Mouse (Mus musculus) activated CD4-positive, CD25-positive, alpha-beta regulatory T cell, adult 9 weeks (primary cell): ENCODE measurements around the gene Donson. TPM values are rescaled to one million over a fixed set of nuclear protein-coding genes. Genes with fewer than 3 reads are reported as not detected.

Experiments
- polyA plus RNA-seq: library from polyadenylated mRNA; unstranded; fragments of 100-300 nt; shearing (Covaris generic); gene quantifications from one replicate; pipeline ENCODE4 v1.2.1, GENCODE M21; 2017

The Donson gene
- 9.5 TPM for polyA plus RNA-seq

GRCm38 (mm10) chr16:91688619-91689334, at the start of gene Donson:
Gene Donson (minus strand): TSS chr16:91688770.

GRCm38 (mm10) chr16:91729066-91729482, 40.5 kb upstream of the Donson start, which contains the start of gene Itsn1:
Gene Itsn1 (plus strand): TSS chr16:91729281.

GRCm38 (mm10) chr16:91728123-91729065, 39.8 kb upstream of the Donson start, which contains the start of gene Cryzl1:
Gene Cryzl1 (minus strand): TSS chr16:91728975.

GRCm38 (mm10) chr16:91647461-91648219, 40.9 kb downstream of the Donson start, which contains the start of gene Son:
Gene Son (plus strand): TSS chr16:91647506.

GRCm38 (mm10) chr16:91646681-91647419, 41.7 kb downstream of the Donson start, which contains the start of gene Gart:
Gene Gart (minus strand): TSS chr16:91646952.

Other genes with a start within 250 kb of the Donson start
- gene Ifnar1, start 203.5 kb downstream of the Donson start, polyA plus RNA-seq: 194 TPM
- 14.8 TPM for gene Ifngr2, start 141.7 kb downstream of the Donson start, polyA plus RNA-seq
- gene Tmem50b, start 91.0 kb downstream of the Donson start, polyA plus RNA-seq: 40.6 TPM
- 2.7 TPM for gene Dnajc28, start 69.7 kb downstream of the Donson start, polyA plus RNA-seq
- 127 TPM for gene Gart, start 41.8 kb downstream of the Donson start, polyA plus RNA-seq
- gene Son, start 41.3 kb downstream of the Donson start, polyA plus RNA-seq: 161 TPM
- gene Cryzl1, start 40.2 kb upstream of the Donson start, polyA plus RNA-seq: 79.5 TPM
- gene Itsn1, start 40.5 kb upstream of the Donson start, polyA plus RNA-seq: 2.3 TPM